Mouse (Mus musculus) intestine, postnatal 0 days (tissue): ENCODE results near the gene Urad. TPM values are rescaled to one million over a fixed set of nuclear protein-coding genes. Genes with fewer than 3 reads are reported as not detected.

Experiments
- ATAC-seq: fragments of 200-750 bp; cut with Nextera tagmentation; 2 replicates; pipeline ENCODE4 v1.8.0; 2017; ENCODE audit warnings: mild to moderate bottlenecking, moderate TSS enrichment, moderate library complexity
- H3K27ac ChIP-seq: fragments of 300-500 bp; sonication (generic); 2 replicates; pipeline ENCODE4 v1.5.1; 2014; ENCODE audit warnings: mild to moderate bottlenecking, low read depth, low read length, moderate library complexity
- H3K27me3 ChIP-seq: fragments of 300-500 bp; sonication (generic); replicated peaks from 2 replicates; pipeline ENCODE4 v1.6.1; 2014; ENCODE audit warnings: low read length, mixed read lengths; ENCODE audit not compliant: control insufficient read depth, insufficient read depth
- H3K36me3 ChIP-seq: fragments of 300-500 bp; sonication (generic); 2 replicates; pipeline ENCODE4 v1.6.1; 2014; ENCODE audit warnings: mild to moderate bottlenecking, moderate library complexity; ENCODE audit not compliant: control insufficient read depth, insufficient read depth
- H3K4me1 ChIP-seq: fragments of 300-500 bp; sonication (generic); replicated peaks from 2 replicates; pipeline ENCODE4 v1.6.1; 2014; ENCODE audit warnings: antibody characterized with exemption, low read length, mixed read lengths; ENCODE audit not compliant: control insufficient read depth, insufficient read depth
- H3K4me2 ChIP-seq: fragments of 300-500 bp; sonication (generic); replicated peaks from 2 replicates; pipeline ENCODE4 v1.6.1; 2014; ENCODE audit warnings: low read depth, mild to moderate bottlenecking, moderate library complexity
- H3K4me3 ChIP-seq: fragments of 300-500 bp; sonication (generic); 2 replicates; pipeline ENCODE4 v1.5.1; 2014; ENCODE audit warnings: low read depth, low read length
- H3K9ac ChIP-seq: fragments of 300-500 bp; sonication (generic); 2 replicates; pipeline ENCODE4 v1.6.1; 2014; ENCODE audit warnings: mild to moderate bottlenecking, low read depth, low read length
- H3K9me3 ChIP-seq: fragments of 300-500 bp; sonication (generic); 2 replicates; pipeline ENCODE4 v1.6.1; 2016; ENCODE audit warnings: mixed run types; ENCODE audit not compliant: control insufficient read depth
- CTCF ChIP-seq: sonication (generic); IDR thresholded peaks from 2 replicates; pipeline ENCODE4 v1.5.1; 2016; ENCODE audit warnings: low read depth, mild to moderate bottlenecking, control low read depth, antibody characterized with exemption, moderate library complexity
- WGBS: fragments of 180-500 bp; shearing (Covaris S2); extraction: QIAGEN DNeasy Blood & Tissue Kit; methylation state at CpG from one replicate; pipeline ENCODE4 v1.1.7; 2014; 5-methylcytosine and 5-hydroxymethylcytosine counted together
- polyA plus RNA-seq: library from polyadenylated mRNA; unstranded; fragments of >200 nt; fragmentation: Nextera tagmentation; extraction: Ambion mirVana; gene quantifications from 2 replicates; pipeline ENCODE4 v1.2.1, GENCODE M21; 2015

The Urad gene
- polyA plus RNA-seq, 1 experiment from 2014 or later, result 1.1 TPM

DNA sequence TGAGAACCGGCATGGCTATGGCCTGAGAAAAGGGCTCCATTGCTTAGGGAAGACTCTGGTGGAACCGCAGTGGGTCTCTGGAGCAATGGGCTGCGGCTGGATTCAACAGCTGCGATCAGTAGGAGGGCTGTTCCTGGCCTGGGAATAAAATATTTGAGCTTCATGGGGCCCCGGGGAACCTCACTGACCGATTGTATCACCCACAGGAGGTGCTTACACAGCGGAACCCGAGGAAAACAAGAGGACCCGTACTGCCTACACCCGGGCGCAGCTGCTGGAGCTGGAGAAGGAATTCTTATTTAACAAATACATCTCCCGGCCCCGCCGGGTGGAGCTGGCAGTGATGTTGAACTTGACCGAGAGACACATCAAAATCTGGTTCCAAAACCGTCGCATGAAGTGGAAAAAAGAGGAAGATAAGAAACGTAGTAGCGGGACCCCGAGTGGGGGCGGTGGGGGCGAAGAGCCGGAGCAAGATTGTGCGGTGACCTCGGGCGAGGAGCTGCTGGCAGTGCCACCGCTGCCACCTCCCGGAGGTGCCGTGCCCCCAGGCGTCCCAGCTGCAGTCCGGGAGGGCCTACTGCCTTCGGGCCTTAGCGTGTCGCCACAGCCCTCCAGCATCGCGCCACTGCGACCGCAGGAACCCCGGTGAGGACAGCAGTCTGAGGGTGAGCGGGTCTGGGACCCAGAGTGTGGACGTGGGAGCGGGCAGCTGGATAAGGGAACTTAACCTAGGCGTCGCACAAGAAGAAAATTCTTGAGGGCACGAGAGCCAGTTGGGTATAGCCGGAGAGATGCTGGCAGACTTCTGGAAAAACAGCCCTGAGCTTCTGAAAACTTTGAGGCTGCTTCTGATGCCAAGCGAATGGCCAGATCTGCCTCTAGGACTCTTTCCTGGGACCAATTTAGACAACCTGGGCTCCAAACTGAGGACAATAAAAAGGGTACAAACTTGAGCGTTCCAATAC is 47.8 kb downstream of the Urad start:
- no peak for TF ChIP-seq CTCF
- ATAC-seq, result no peak
- no peaks in the 10 kb centered on the region for H3K36me3 ChIP-seq
- no peaks in the 10 kb centered on the region for H3K9me3 ChIP-seq
- peaks cover 86% of the 10 kb centered on the region for H3K27me3 ChIP-seq
- 0 out of 2 replicates have a peak overlapping the region, but pooled peaks have one; percentile 0 for H3K4me3 ChIP-seq
- no peak overlapping the region for H3K9ac ChIP-seq
- H3K4me1 ChIP-seq, result no peaks in the 10 kb centered on the region
- peak overlapping the region; percentile 50 for H3K4me2 ChIP-seq
- WGBS, result 6% methylated on average over 48 of the region's 48 CpGs
- no peak overlapping the region for H3K27ac ChIP-seq

GRCm38 (mm10) chr5:147272808-147273345 is 49.4 kb downstream of the Urad start:
- H3K4me3 ChIP-seq, result no peak overlapping the region; the same call in 1 of the 2 replicates
- no peak for TF ChIP-seq CTCF
- peak overlapping the region; percentile 26; the same call in 1 of the 2 replicates for H3K9ac ChIP-seq
- WGBS, result 21% methylated on average over 10 of the region's 10 CpGs
- H3K27me3 ChIP-seq, result peaks cover 85% of the 10 kb centered on the region
- no peaks in the 10 kb centered on the region for H3K4me1 ChIP-seq
- no peaks in the 10 kb centered on the region for H3K9me3 ChIP-seq
- no peak overlapping the region for H3K27ac ChIP-seq
- H3K4me2 ChIP-seq, result no peak overlapping the region
- no peak for ATAC-seq
- H3K36me3 ChIP-seq, result no peaks in the 10 kb centered on the region

DNA sequence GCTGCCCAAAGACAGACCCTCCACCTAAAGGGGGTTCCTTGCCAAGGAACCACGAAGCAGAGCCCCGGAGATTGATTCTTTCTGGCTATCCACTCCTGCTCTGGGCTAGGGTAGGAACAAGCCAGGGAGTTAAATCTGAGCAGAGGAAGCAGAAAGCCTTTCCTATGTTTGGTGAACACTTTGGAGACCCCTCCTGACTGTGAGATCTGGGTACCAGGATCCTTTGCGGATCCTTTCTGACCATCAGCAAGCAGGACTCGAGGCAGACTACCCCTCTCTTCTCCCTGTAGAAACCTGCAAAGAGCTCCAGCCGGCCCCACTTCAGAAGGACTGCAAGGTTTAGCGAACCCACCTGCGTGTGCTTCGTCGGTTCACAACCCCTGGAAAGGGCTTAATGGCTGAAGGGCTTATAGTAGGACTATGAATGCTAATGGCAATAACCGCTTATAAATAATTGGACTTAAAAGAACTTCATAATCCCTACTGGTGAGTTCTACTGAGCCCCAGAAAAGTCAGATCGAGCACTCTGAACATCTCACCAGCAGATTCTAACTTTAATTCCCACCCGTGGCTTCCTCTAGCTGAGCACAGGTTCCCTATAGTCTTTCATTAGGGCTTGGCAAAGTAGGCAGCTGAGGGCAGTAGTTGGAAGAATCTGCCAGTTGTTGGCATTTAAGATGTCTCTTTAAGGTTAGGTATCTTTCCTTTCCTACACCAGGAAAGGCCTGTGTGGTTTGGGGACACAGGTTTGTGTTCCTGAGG is 50.0 kb downstream of the Urad start:
- peaks cover 82% of the 10 kb centered on the region for H3K27me3 ChIP-seq
- H3K4me2 ChIP-seq, result peak overlapping the region; percentile 49; the same call in 1 of the 2 replicates
- no peak for TF ChIP-seq CTCF
- no peak for ATAC-seq
- 30% methylated on average over 12 of the region's 12 CpGs for WGBS
- H3K27ac ChIP-seq, result no peak overlapping the region
- peak overlapping the region; percentile 26; the same call in 1 of the 2 replicates for H3K9ac ChIP-seq
- no peaks in the 10 kb centered on the region for H3K36me3 ChIP-seq
- peak overlapping the region; percentile 12 for H3K4me3 ChIP-seq
- H3K4me1 ChIP-seq, result no peaks in the 10 kb centered on the region; the same call in 1 of the 2 replicates
- H3K9me3 ChIP-seq, result no peaks in the 10 kb centered on the region

- no peaks in the 10 kb centered on the region for H3K9me3 ChIP-seq
- H3K9ac ChIP-seq, result peak overlapping the region; percentile 17; the same call in 1 of the 2 replicates
- H3K27ac ChIP-seq, result peak overlapping the region; percentile 70
- no peaks in the 10 kb centered on the region; the same call in 1 of the 2 replicates for H3K4me1 ChIP-seq
- peak overlapping the region; percentile 51 for H3K4me3 ChIP-seq
- peak overlapping the region; percentile 69 for H3K4me2 ChIP-seq
- WGBS, result 19% methylated on average over 29 of the region's 29 CpGs
- TF ChIP-seq CTCF, result peak; percentile 30; the same call in 1 of the 2 replicates
- H3K27me3 ChIP-seq, result peaks cover 76% of the 10 kb centered on the region
- ATAC-seq, result peak; percentile 34; the same call in 1 of the 2 replicates
- H3K36me3 ChIP-seq, result no peaks in the 10 kb centered on the region
These were observed 51.3 kb downstream of the Urad start for GRCm38 (mm10) chr5:147270673-147271655.

DNA sequence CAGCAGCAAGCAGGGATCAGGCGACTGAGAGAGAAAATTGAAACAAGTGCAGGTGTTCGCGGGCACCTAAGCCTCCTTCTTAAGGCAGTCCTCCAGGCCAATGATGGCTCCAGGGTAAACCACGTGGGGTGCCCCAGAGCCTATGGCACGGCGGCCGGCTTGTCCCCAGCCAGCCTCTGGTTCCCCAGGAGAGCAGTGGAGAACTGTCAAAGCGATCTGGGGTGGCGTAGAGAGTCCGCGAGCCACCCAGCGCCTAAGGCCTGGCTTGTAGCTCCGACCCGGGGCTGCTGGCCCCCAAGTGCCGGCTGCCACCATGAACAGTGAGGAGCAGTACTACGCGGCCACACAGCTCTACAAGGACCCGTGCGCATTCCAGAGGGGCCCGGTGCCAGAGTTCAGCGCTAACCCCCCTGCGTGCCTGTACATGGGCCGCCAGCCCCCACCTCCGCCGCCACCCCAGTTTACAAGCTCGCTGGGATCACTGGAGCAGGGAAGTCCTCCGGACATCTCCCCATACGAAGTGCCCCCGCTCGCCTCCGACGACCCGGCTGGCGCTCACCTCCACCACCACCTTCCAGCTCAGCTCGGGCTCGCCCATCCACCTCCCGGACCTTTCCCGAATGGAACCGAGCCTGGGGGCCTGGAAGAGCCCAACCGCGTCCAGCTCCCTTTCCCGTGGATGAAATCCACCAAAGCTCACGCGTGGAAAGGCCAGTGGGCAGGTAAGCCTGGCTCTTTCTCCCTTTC is 52.1 kb downstream of the Urad start, which contains the start of gene Pdx1:
TSS of gene Pdx1 (plus strand) at position 34 of the 747 bp plus-strand sequence.
- Histone ChIP-seq H3K36me3 (no peaks in the 10 kb centered on the region), H3K27me3 (peaks cover 72% of the 10 kb centered on the region), H3K27ac (peak within 1 kb of the TSS; percentile 70), H3K9ac (peak within 1 kb of the TSS; percentile 12), H3K4me2 (peak within 1 kb of the TSS; percentile 69), H3K4me1 (no peaks in the 10 kb centered on the region; the same call in 1 of the 2 replicates), H3K4me3 (peak within 1 kb of the TSS; percentile 51), H3K9me3 (no peaks in the 10 kb centered on the region)
- 4% methylated on average over 44 of the region's 44 CpGs for WGBS
- ATAC-seq, result peak; percentile 89
- TF ChIP-seq CTCF, result no peak
